Mouse (Mus musculus) heart, embryonic 10.5 days (tissue): ENCODE data around the gene Fam234b. TPM values are rescaled to one million over a fixed set of nuclear protein-coding genes. Genes with fewer than 3 reads are reported as not detected.

Source experiments
- DNase-seq: peaks from one replicate; pipeline ENCODE4 v3.0.0-alpha.2; 2017; ENCODE audit warnings: low spot score
- H3K27ac ChIP-seq: fragments of 300-500 bp; sonication (generic); 2 replicates; pipeline ENCODE4 v1.5.1; 2016; ENCODE audit warnings: mild to moderate bottlenecking
- H3K27me3 ChIP-seq: fragments of 300-500 bp; sonication (generic); 2 replicates; pipeline ENCODE4 v1.6.1; 2016; ENCODE audit warnings: mild to moderate bottlenecking; ENCODE audit not compliant: poor library complexity, insufficient read depth, severe bottlenecking
- H3K36me3 ChIP-seq: fragments of 300-500 bp; sonication (generic); 2 replicates; pipeline ENCODE4 v1.6.1; 2016; ENCODE audit warnings: mild to moderate bottlenecking, moderate library complexity
- H3K4me1 ChIP-seq: fragments of 300-500 bp; sonication (generic); 2 replicates; pipeline ENCODE4 v1.6.1; 2016; ENCODE audit warnings: mild to moderate bottlenecking
- H3K4me3 ChIP-seq: fragments of 300-500 bp; sonication (generic); 2 replicates; pipeline ENCODE4 v1.5.1; 2016; ENCODE audit warnings: mild to moderate bottlenecking, moderate library complexity
- H3K9me3 ChIP-seq: fragments of 300-500 bp; sonication (generic); 2 replicates; pipeline ENCODE4 v1.6.1; 2016; ENCODE audit warnings: mild to moderate bottlenecking, moderate library complexity
- WGBS: fragments of 180-500 bp; shearing (Covaris S2); methylation state at CpG from one replicate; pipeline ENCODE4 v1.1.7; 2016; 5-methylcytosine and 5-hydroxymethylcytosine counted together
- polyA plus RNA-seq: library from polyadenylated mRNA; unstranded; fragments of >200 nt; fragmentation: Nextera tagmentation; extraction: Ambion mirVana; gene quantifications from 2 replicates; pipeline ENCODE4 v1.2.1, GENCODE M21; 2016

Gene Fam234b
- polyA plus RNA-seq, 1 experiment from 2014 or later: 11.6 TPM

- no peaks in the 10 kb centered on the region for H3K36me3 ChIP-seq
- no peaks in the 10 kb centered on the region for H3K9me3 ChIP-seq
- peaks cover 12% of the 10 kb centered on the region for H3K4me1 ChIP-seq
- no peak for DNase-seq
- no peak overlapping the region for H3K27ac ChIP-seq
- no peak overlapping the region for H3K4me3 ChIP-seq
- H3K27me3 ChIP-seq: 0 out of 2 replicates have a peak, but pooled peaks cover 3% of the 10 kb centered on the region
- WGBS: 49% methylated on average over 10 of the region's 10 CpGs
Measured at GRCm38 (mm10) chr6:135187076-135187917, 10.5 kb upstream of the Fam234b start.

- H3K4me3 ChIP-seq: no peak overlapping the region
- H3K27me3 ChIP-seq: 0 out of 2 replicates have a peak, but pooled peaks cover 3% of the 10 kb centered on the region
- H3K9me3 ChIP-seq: no peaks in the 10 kb centered on the region
- peaks cover 13% of the 10 kb centered on the region for H3K4me1 ChIP-seq
- WGBS: 50% methylated on average over 4 of the region's 4 CpGs
- no peak overlapping the region for H3K27ac ChIP-seq
- H3K36me3 ChIP-seq: no peaks in the 10 kb centered on the region
- DNase-seq: no peak
Measured at GRCm38 (mm10) chr6:135188629-135189028, 9.1 kb upstream of the Fam234b start.

GRCm38 (mm10) chr6:135190122-135190521 lies 7.7 kb upstream of the Fam234b start:
- H3K27ac ChIP-seq: 0 out of 2 replicates have a peak overlapping the region, but pooled peaks have one; percentile 6

GRCm38 (mm10) chr6:135191906-135192305 lies 5.9 kb upstream of the Fam234b start:
- 83% methylated on average over 1 of the region's 1 CpGs for WGBS
- Histone ChIP-seq H3K4me3 (no peak overlapping the region), H3K9me3 (no peaks in the 10 kb centered on the region), H3K27ac (no peak overlapping the region), H3K27me3 (peaks cover 8% of the 10 kb centered on the region; the same call in 1 of the 2 replicates), H3K36me3 (no peaks in the 10 kb centered on the region), H3K4me1 (peaks cover 12% of the 10 kb centered on the region)
- no peak for DNase-seq

More at GRCm38 (mm10) chr6:135190122-135190521, 7.7 kb upstream of the Fam234b start:
- 72% methylated on average over 6 of the region's 6 CpGs for WGBS
- Histone ChIP-seq H3K27me3 (peaks cover 3% of the 10 kb centered on the region; the same call in 1 of the 2 replicates), H3K4me1 (peaks cover 14% of the 10 kb centered on the region), H3K4me3 (no peak overlapping the region), H3K36me3 (no peaks in the 10 kb centered on the region), H3K9me3 (no peaks in the 10 kb centered on the region)
- DNase-seq: no peak

- 71% methylated on average over 8 of the region's 8 CpGs for WGBS
- Histone ChIP-seq H3K36me3 (no peaks in the 10 kb centered on the region), H3K4me1 (peaks cover 14% of the 10 kb centered on the region), H3K27me3 (peaks cover 8% of the 10 kb centered on the region; the same call in 1 of the 2 replicates), H3K4me3 (no peak overlapping the region), H3K9me3 (no peaks in the 10 kb centered on the region), H3K27ac (no peak overlapping the region)
- no peak for DNase-seq
Measured at GRCm38 (mm10) chr6:135192993-135193392, 4.8 kb upstream of the Fam234b start.

- DNase-seq: no peak
- no peak overlapping the region for H3K27ac ChIP-seq
- no peak overlapping the region for H3K4me3 ChIP-seq
- H3K9me3 ChIP-seq: no peaks in the 10 kb centered on the region
- 59% methylated on average over 4 of the region's 4 CpGs for WGBS
- no peaks in the 10 kb centered on the region for H3K36me3 ChIP-seq
- peaks cover 20% of the 10 kb centered on the region for H3K4me1 ChIP-seq
- peaks cover 8% of the 10 kb centered on the region; the same call in 1 of the 2 replicates for H3K27me3 ChIP-seq
Measured at GRCm38 (mm10) chr6:135193733-135194132, 4.0 kb upstream of the Fam234b start.

GRCm38 (mm10) chr6:135194907-135195306 lies 2.9 kb upstream of the Fam234b start:
- H3K27ac ChIP-seq: no peak overlapping the region
- H3K4me3 ChIP-seq: no peak overlapping the region
- peaks cover 20% of the 10 kb centered on the region for H3K4me1 ChIP-seq
- no peak for DNase-seq
- 66% methylated on average over 4 of the region's 4 CpGs for WGBS
- H3K36me3 ChIP-seq: no peaks in the 10 kb centered on the region
- no peaks in the 10 kb centered on the region for H3K9me3 ChIP-seq
- H3K27me3 ChIP-seq: peaks cover 15% of the 10 kb centered on the region; the same call in 1 of the 2 replicates

GRCm38 (mm10) chr6:135196707-135197106 lies 1.1 kb upstream of the Fam234b start:
- Histone ChIP-seq H3K9me3 (no peaks in the 10 kb centered on the region), H3K4me1 (peaks cover 20% of the 10 kb centered on the region), H3K36me3 (no peaks in the 10 kb centered on the region), H3K4me3 (peak overlapping the region; percentile 97; the same call in 1 of the 2 replicates), H3K27ac (peak overlapping the region; percentile 94; the same call in 1 of the 2 replicates), H3K27me3 (peaks cover 15% of the 10 kb centered on the region; the same call in 1 of the 2 replicates)
- no peak for DNase-seq
- WGBS: 38% methylated on average over 8 of the region's 8 CpGs

GRCm38 (mm10) chr6:135197446-135197845 lies 331 bp upstream of the Fam234b start:
- WGBS: 24% methylated on average over 7 of the region's 7 CpGs
- no peak for DNase-seq
- Histone ChIP-seq H3K27ac (peak overlapping the region; percentile 94), H3K4me1 (peaks cover 20% of the 10 kb centered on the region), H3K36me3 (no peaks in the 10 kb centered on the region), H3K27me3 (peaks cover 14% of the 10 kb centered on the region; the same call in 1 of the 2 replicates), H3K9me3 (no peaks in the 10 kb centered on the region), H3K4me3 (peak overlapping the region; percentile 97)

GRCm38 (mm10) chr6:135198726-135199125 lies 949 bp downstream of the Fam234b start:
- peak overlapping the region; percentile 94 for H3K27ac ChIP-seq

GRCm38 (mm10) chr6:135200122-135200957 lies 2.6 kb downstream of the Fam234b start:
- peaks cover 16% of the 10 kb centered on the region; the same call in 1 of the 2 replicates for H3K27me3 ChIP-seq
- no peak for DNase-seq
- peaks cover 17% of the 10 kb centered on the region for H3K4me1 ChIP-seq
- no peaks in the 10 kb centered on the region for H3K36me3 ChIP-seq
- H3K27ac ChIP-seq: no peak overlapping the region
- H3K9me3 ChIP-seq: no peaks in the 10 kb centered on the region
- no peak overlapping the region for H3K4me3 ChIP-seq
- 88% methylated on average over 16 of the region's 16 CpGs for WGBS

More at GRCm38 (mm10) chr6:135198726-135199125, 949 bp downstream of the Fam234b start:
- DNase-seq: no peak
- Histone ChIP-seq H3K9me3 (no peaks in the 10 kb centered on the region), H3K27me3 (peaks cover 14% of the 10 kb centered on the region; the same call in 1 of the 2 replicates), H3K36me3 (no peaks in the 10 kb centered on the region), H3K4me3 (peak overlapping the region; percentile 97; the same call in 1 of the 2 replicates), H3K4me1 (peaks cover 18% of the 10 kb centered on the region)
- WGBS: 49% methylated on average over 6 of the region's 6 CpGs

GRCm38 (mm10) chr6:135202668-135203067 lies 4.9 kb downstream of the Fam234b start:
- H3K27me3 ChIP-seq: peaks cover 15% of the 10 kb centered on the region; the same call in 1 of the 2 replicates
- DNase-seq: no peak
- H3K9me3 ChIP-seq: no peaks in the 10 kb centered on the region

More at GRCm38 (mm10) chr6:135202668-135203067, 4.9 kb downstream of the Fam234b start:
- peaks cover 9% of the 10 kb centered on the region for H3K4me1 ChIP-seq
- no peak overlapping the region for H3K4me3 ChIP-seq
- no peak overlapping the region for H3K27ac ChIP-seq
- 86% methylated on average over 6 of the region's 6 CpGs for WGBS
- 0 out of 2 replicates have a peak, but pooled peaks cover 1% of the 10 kb centered on the region for H3K36me3 ChIP-seq
